Comparison of ENCODE assay signal across 28 mouse cellular contexts in the genomic region with DNA sequence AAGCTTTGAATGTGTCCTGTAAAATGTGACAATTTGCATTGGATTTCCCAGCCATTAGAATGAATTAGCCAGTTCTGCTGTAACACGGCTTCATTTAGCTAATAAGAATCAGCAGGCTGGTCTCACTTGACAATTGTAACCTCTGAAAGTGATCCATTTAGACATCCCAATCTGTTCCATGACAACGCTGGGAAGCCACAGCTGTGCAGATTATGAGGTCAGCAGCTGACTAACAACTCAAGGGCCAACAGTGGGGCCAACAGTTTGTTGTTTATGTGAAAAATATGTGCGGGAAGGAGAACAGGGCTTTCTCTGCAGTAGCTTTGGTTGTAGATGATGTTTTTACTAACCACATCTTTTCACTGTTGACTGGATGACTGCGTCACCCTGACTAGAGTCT.
DNase-seq lines count a peak whose midpoint lies in the region; ATAC-seq and TF ChIP-seq lines count a peak whose summit lies in the region.
"Had no signal": no experiment of that assay in that cellular context is flagged by ENCODE, and none has a peak within 500 bp of the region (broad histone marks: within the 10 kb centered on the region; RNA-seq: fewer than 3 reads in every experiment).

No protein-coding gene starts in this region.

- no peak overlapping the region for H3K27ac ChIP-seq in kidney, postnatal 0 days
- 0 out of 2 replicates have a peak overlapping the region, but pooled peaks have one; percentile 32 for H3K27ac ChIP-seq in midbrain, embryonic 14.5 days (replicated peaks; ENCODE audit: low read depth, low read length)
- H3K27ac ChIP-seq in midbrain, embryonic 10.5 days (replicated peaks), result no peak overlapping the region
- H3K27ac ChIP-seq: embryonic facial prominence, embryonic 13.5 days; heart, embryonic 10.5 days; heart, embryonic 15.5 days; hindbrain, embryonic 12.5 days; left cerebral cortex, adult 2 months; limb, embryonic 12.5 days; liver, embryonic 15.5 days had no signal

- no peak overlapping the region for H3K9ac ChIP-seq in kidney, postnatal 0 days (ENCODE audit: low read depth, low read length)
- no peak overlapping the region for H3K9ac ChIP-seq in midbrain, embryonic 14.5 days (replicated peaks; ENCODE audit: low read length)
- H3K9ac ChIP-seq: embryonic facial prominence, embryonic 13.5 days; heart, embryonic 15.5 days; hindbrain, embryonic 12.5 days; limb, embryonic 12.5 days; liver, embryonic 15.5 days; lung, embryonic 14.5 days had no signal

- no peak for ATAC-seq in kidney, postnatal 0 days (replicated peaks; ENCODE audit: low FRiP score, low read depth)
- ATAC-seq in midbrain, embryonic 14.5 days (ENCODE audit: low FRiP score, low TSS enrichment), result no peak
- ATAC-seq: intestine, postnatal 0 days had no signal

- H3K9me3 ChIP-seq in kidney, postnatal 0 days (replicated peaks; ENCODE audit: low read length), result no peaks in the 10 kb centered on the region
- H3K9me3 ChIP-seq in midbrain, embryonic 14.5 days (ENCODE audit: control insufficient read depth, low read length), result no peaks in the 10 kb centered on the region
- H3K9me3 ChIP-seq in midbrain, embryonic 10.5 days (replicated peaks), result no peaks in the 10 kb centered on the region
- H3K9me3 ChIP-seq: embryonic facial prominence, embryonic 13.5 days; heart, embryonic 10.5 days; heart, embryonic 15.5 days; hindbrain, embryonic 12.5 days; limb, embryonic 12.5 days; liver, embryonic 15.5 days had no signal

- H3K36me3 ChIP-seq in kidney, postnatal 0 days (ENCODE audit: insufficient read depth, low read length), result no peaks in the 10 kb centered on the region
- H3K36me3 ChIP-seq in midbrain, embryonic 14.5 days (ENCODE audit: control insufficient read depth, insufficient read depth, low read length), result no peaks in the 10 kb centered on the region
- no peaks in the 10 kb centered on the region for H3K36me3 ChIP-seq in midbrain, embryonic 10.5 days
- H3K36me3 ChIP-seq: embryonic facial prominence, embryonic 13.5 days; heart, embryonic 10.5 days; heart, embryonic 15.5 days; hindbrain, embryonic 12.5 days; limb, embryonic 12.5 days; liver, embryonic 15.5 days had no signal

- no peak overlapping the region for H3K4me3 ChIP-seq in kidney, postnatal 0 days (replicated peaks; ENCODE audit: low read depth, low read length)
- H3K4me3 ChIP-seq in midbrain, embryonic 14.5 days (replicated peaks; ENCODE audit: low read depth, low read length), result no peak overlapping the region
- H3K4me3 ChIP-seq in midbrain, embryonic 10.5 days, result no peak overlapping the region
- H3K4me3 ChIP-seq: embryonic facial prominence, embryonic 13.5 days; heart, embryonic 10.5 days; heart, embryonic 15.5 days; hindbrain, embryonic 12.5 days; left cerebral cortex, adult 2 months; limb, embryonic 12.5 days; liver, embryonic 15.5 days had no signal

- TF ChIP-seq CTCF in kidney, postnatal 0 days (IDR thresholded peaks at IDR 0.05; ENCODE audit: low read depth), result no peak

- no peak overlapping the region for H3K4me2 ChIP-seq in kidney, postnatal 0 days (ENCODE audit: low read length)
- H3K4me2 ChIP-seq in midbrain, embryonic 14.5 days (ENCODE audit: low read length), result no peak overlapping the region
- H3K4me2 ChIP-seq: embryonic facial prominence, embryonic 13.5 days; heart, embryonic 15.5 days; hindbrain, embryonic 12.5 days; limb, embryonic 12.5 days; liver, embryonic 15.5 days; lung, embryonic 14.5 days had no signal

- peak; percentile 37 for DNase-seq in kidney, postnatal 0 days (ENCODE audit: low spot score)
- DNase-seq in kidney, adult 18-20 months, result no peak
- no peak for DNase-seq in midbrain, embryonic 14.5 days
- DNase-seq in midbrain, embryonic 10.5 days (ENCODE audit: low spot score), result no peak
- peak; percentile 69 for DNase-seq in brain, adult 2 months (ENCODE audit: low read depth, low spot score)
- peak; percentile 43 for DNase-seq in retina, embryonic 14.5 days (ENCODE audit: low spot score)
- DNase-seq in yolk sac, embryonic 10.5 days (ENCODE audit: low spot score), result no peak
- DNase-seq: adrenal gland, adult 8-10 months; B cell, adult 2 months; cerebellum, adult 11 months; cerebellum, adult 9-10 months; gastrocnemius, postnatal 14 days; heart, postnatal 36 days; kidney, postnatal 25 days; lung, embryonic 14.5 days; lung, postnatal 14 days; right cerebral cortex, postnatal 25 days; thymus, adult 2 months; thymus, postnatal 36 days had no signal

- H3K27me3 ChIP-seq in kidney, postnatal 0 days (ENCODE audit: insufficient read depth, low read length), result no peaks in the 10 kb centered on the region
- no peaks in the 10 kb centered on the region for H3K27me3 ChIP-seq in midbrain, embryonic 14.5 days (ENCODE audit: control insufficient read depth, insufficient read depth, low read length)
- H3K27me3 ChIP-seq in midbrain, embryonic 10.5 days (ENCODE audit: low read depth, poor library complexity, severe bottlenecking), result no peaks in the 10 kb centered on the region
- H3K27me3 ChIP-seq: CH12.LX; embryonic facial prominence, embryonic 13.5 days; heart, embryonic 15.5 days; hindbrain, embryonic 12.5 days; limb, embryonic 12.5 days; liver, embryonic 15.5 days had no signal

- WGBS in kidney, postnatal 0 days, result 79% methylated on average over 4 of the region's 4 CpGs
- WGBS in midbrain, embryonic 14.5 days, result 67% methylated on average over 4 of the region's 4 CpGs
- WGBS in midbrain, embryonic 10.5 days, result 87% methylated on average over 4 of the region's 4 CpGs

- peaks cover 8% of the 10 kb centered on the region; the same call in 1 of the 2 replicates for H3K4me1 ChIP-seq in kidney, postnatal 0 days (replicated peaks; ENCODE audit: insufficient read depth, low read length)
- peaks cover 11% of the 10 kb centered on the region for H3K4me1 ChIP-seq in midbrain, embryonic 14.5 days (ENCODE audit: control insufficient read depth, insufficient read depth, low read length)
- peaks cover 12% of the 10 kb centered on the region for H3K4me1 ChIP-seq in midbrain, embryonic 10.5 days
- H3K4me1 ChIP-seq: heart, embryonic 15.5 days; limb, embryonic 12.5 days; liver, embryonic 15.5 days had no signal

Comparison
In these comparisons a context has a peak if more than half of its experiments do, and no peak if none do; other contexts are left out.
1. DNase-seq: peak in kidney, postnatal 0 days (single experiment), brain, adult 2 months (single experiment) and retina, embryonic 14.5 days (single experiment); none in kidney, adult 18-20 months (single experiment), midbrain, embryonic 14.5 days (single experiment), midbrain, embryonic 10.5 days (single experiment) and yolk sac, embryonic 10.5 days (single experiment).